Mouse (Mus musculus) embryonic facial prominence, embryonic 11.5 days (tissue): ENCODE results near the gene Ttc7b. TPM values are rescaled to one million over a fixed set of nuclear protein-coding genes. Genes with fewer than 3 reads are reported as not detected.

ENCODE experiments used
- ATAC-seq: fragments of 200-750 bp; cut with Nextera tagmentation; replicated peaks from 2 replicates; pipeline ENCODE4 v1.8.0; 2017; ENCODE audit warnings: low read depth; ENCODE audit not compliant: insufficient number of reproducible peaks, low FRiP score, low TSS enrichment
- DNase-seq: peaks from one replicate; pipeline ENCODE4 v3.0.0-alpha.2; 2015; ENCODE audit warnings: low spot score
- H3K27ac ChIP-seq: fragments of 300-500 bp; sonication (generic); replicated peaks from 2 replicates; pipeline ENCODE4 v1.5.1; 2014; ENCODE audit warnings: mild to moderate bottlenecking, low read depth, low read length, control low read depth
- H3K27me3 ChIP-seq: fragments of 300-500 bp; sonication (generic); 2 replicates; pipeline ENCODE4 v1.6.1; 2014; ENCODE audit warnings: mild to moderate bottlenecking, low read length, moderate library complexity, mixed read lengths; ENCODE audit not compliant: control insufficient read depth, insufficient read depth
- H3K36me3 ChIP-seq: fragments of 300-500 bp; sonication (generic); replicated peaks from 2 replicates; pipeline ENCODE4 v1.6.1; 2014; ENCODE audit warnings: low read depth, mild to moderate bottlenecking, low read length, moderate library complexity, mixed read lengths; ENCODE audit not compliant: control insufficient read depth, insufficient read depth
- H3K4me1 ChIP-seq: fragments of 300-500 bp; sonication (generic); 2 replicates; pipeline ENCODE4 v1.6.1; 2014; ENCODE audit warnings: low read length, mixed read lengths; ENCODE audit not compliant: control insufficient read depth, insufficient read depth
- H3K4me2 ChIP-seq: fragments of 300-500 bp; sonication (generic); 2 replicates; pipeline ENCODE4 v1.6.1; 2014; ENCODE audit warnings: low read depth, mild to moderate bottlenecking, control low read depth, low read length, moderate library complexity
- H3K4me3 ChIP-seq: fragments of 300-500 bp; sonication (generic); 2 replicates; pipeline ENCODE4 v1.5.1; 2014; ENCODE audit warnings: low read depth, low read length, control low read depth
- H3K9ac ChIP-seq: fragments of 300-500 bp; sonication (generic); replicated peaks from 2 replicates; pipeline ENCODE4 v1.6.1; 2014; ENCODE audit warnings: mild to moderate bottlenecking, control low read depth, low read length
- H3K9me3 ChIP-seq: fragments of 300-500 bp; sonication (generic); replicated peaks from 2 replicates; pipeline ENCODE4 v1.6.1; 2016; ENCODE audit warnings: mild to moderate bottlenecking, low read length, inconsistent platforms, mixed read lengths; ENCODE audit not compliant: control insufficient read depth
- WGBS: fragments of 180-500 bp; shearing (Covaris S2); extraction: QIAGEN DNeasy Blood & Tissue Kit; methylation state at CpG from one replicate; pipeline ENCODE4 v1.1.7; 2014; 5-methylcytosine and 5-hydroxymethylcytosine counted together
- polyA plus RNA-seq: library from polyadenylated mRNA; unstranded; fragments of >200 nt; fragmentation: Nextera tagmentation; extraction: Ambion mirVana; gene quantifications from 2 replicates; pipeline ENCODE4 v1.2.1, GENCODE M21; 2014

Gene Ttc7b
- polyA plus RNA-seq, 1 experiment from 2014 or later: 10.0 TPM

- no peak overlapping the region for H3K4me2 ChIP-seq
- WGBS: 80% methylated on average over 6 of the region's 6 CpGs
- H3K36me3 ChIP-seq: no peaks in the 10 kb centered on the region
- no peak overlapping the region for H3K4me3 ChIP-seq
- ATAC-seq (no peak), DNase-seq (no peak)
- H3K4me1 ChIP-seq: no peaks in the 10 kb centered on the region
- no peak overlapping the region for H3K27ac ChIP-seq
- no peaks in the 10 kb centered on the region for H3K27me3 ChIP-seq
- H3K9ac ChIP-seq: no peak overlapping the region
- H3K9me3 ChIP-seq: no peaks in the 10 kb centered on the region
Measured at GRCm38 (mm10) chr12:100262846-100263245, 257.8 kb downstream of the Ttc7b start.

DNA sequence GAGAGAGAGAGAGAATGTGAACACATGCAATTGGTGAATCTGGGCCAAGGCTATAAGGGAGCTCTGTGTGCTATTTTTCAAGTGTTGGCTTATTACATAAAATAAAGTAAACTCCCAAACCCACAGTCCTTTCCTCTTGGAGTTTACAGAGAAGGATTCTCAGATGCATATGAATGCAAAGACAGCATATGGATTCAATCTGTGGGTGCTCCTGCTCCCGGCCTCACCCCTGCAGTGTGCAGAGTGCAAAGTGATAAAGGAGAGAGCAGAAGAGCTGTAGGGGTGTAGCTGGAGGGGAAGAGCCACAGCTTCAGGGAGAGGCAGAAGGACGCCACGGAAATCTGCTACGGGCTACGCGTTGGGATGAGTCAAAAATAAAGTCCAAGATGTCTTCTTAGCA, 258.9 kb downstream of the Ttc7b start:
- 81% methylated on average over 6 of the region's 6 CpGs for WGBS
- no peak for ATAC-seq
- Histone ChIP-seq H3K9me3 (no peaks in the 10 kb centered on the region), H3K36me3 (no peaks in the 10 kb centered on the region), H3K4me1 (no peaks in the 10 kb centered on the region), H3K9ac (no peak overlapping the region), H3K4me3 (no peak overlapping the region), H3K4me2 (no peak overlapping the region), H3K27ac (no peak overlapping the region), H3K27me3 (no peaks in the 10 kb centered on the region)
- DNase-seq: no peak

- Histone ChIP-seq H3K27ac (no peak overlapping the region), H3K36me3 (no peaks in the 10 kb centered on the region), H3K9me3 (no peaks in the 10 kb centered on the region), H3K4me3 (no peak overlapping the region), H3K4me1 (no peaks in the 10 kb centered on the region), H3K27me3 (no peaks in the 10 kb centered on the region), H3K4me2 (no peak overlapping the region), H3K9ac (no peak overlapping the region)
- ATAC-seq: no peak
- 77% methylated on average over 2 of the region's 2 CpGs for WGBS
- DNase-seq: no peak
Measured at GRCm38 (mm10) chr12:100260151-100260550, 260.5 kb downstream of the Ttc7b start.

DNA sequence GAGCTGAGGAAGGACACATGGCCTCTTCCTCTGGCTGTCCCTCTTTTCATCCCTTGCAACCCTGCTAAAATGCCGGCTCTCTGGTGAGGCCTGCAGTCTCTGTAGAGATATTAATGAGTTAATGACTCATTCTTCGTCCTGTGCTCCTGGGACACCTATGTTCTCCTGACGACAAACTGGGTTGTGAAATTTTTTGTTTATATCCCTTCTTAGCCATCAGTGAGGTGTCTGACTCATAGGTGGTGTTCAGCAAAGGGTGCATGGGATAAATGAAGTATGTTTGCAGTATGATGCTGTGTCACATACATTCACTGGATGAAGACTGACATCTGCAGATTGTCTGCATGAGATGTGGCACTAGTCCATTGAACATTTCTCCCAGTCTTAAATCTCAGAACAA, 262.8 kb downstream of the Ttc7b start:
- ATAC-seq (no peak), DNase-seq (no peak)
- no peak overlapping the region for H3K4me3 ChIP-seq

DNA sequence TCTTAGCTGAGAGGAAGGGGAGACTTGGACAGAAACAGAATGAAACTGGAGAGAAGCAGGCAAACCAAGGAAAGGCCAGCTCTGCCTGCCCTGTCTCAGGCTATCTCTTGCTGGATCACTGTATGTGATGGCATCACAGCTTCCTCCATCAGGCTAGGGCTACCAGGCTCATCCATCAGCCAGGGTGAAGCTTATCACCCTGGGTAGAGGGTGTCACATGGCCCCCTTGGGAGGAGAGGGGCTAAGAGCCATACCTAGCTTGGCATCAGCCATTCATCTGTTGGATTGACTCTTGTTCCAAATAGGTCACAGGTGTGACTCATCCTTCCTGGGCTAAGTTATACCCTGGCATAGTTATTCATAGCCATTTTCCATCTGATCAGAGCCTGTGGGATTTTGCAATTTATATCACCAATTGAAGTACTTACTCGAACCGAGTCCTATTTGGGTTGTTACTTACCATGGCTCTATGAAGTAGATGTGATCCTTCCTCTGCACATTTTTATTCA, 265.1 kb downstream of the Ttc7b start:
- no peak overlapping the region for H3K4me3 ChIP-seq
- H3K9ac ChIP-seq: no peak overlapping the region
- H3K4me1 ChIP-seq: no peaks in the 10 kb centered on the region
- H3K27ac ChIP-seq: no peak overlapping the region
- no peaks in the 10 kb centered on the region for H3K9me3 ChIP-seq
- ATAC-seq: no peak
- H3K4me2 ChIP-seq: no peak overlapping the region
- WGBS: 83% methylated on average over 2 of the region's 2 CpGs
- no peaks in the 10 kb centered on the region for H3K27me3 ChIP-seq
- H3K36me3 ChIP-seq: no peaks in the 10 kb centered on the region
- no peak for DNase-seq

More for the DNA sequence above, 262.8 kb downstream of the Ttc7b start:
- no peaks in the 10 kb centered on the region for H3K4me1 ChIP-seq
- H3K9me3 ChIP-seq: no peaks in the 10 kb centered on the region
- H3K4me2 ChIP-seq: no peak overlapping the region
- H3K27ac ChIP-seq: no peak overlapping the region
- no peak overlapping the region for H3K9ac ChIP-seq
- H3K27me3 ChIP-seq: no peaks in the 10 kb centered on the region
- no peaks in the 10 kb centered on the region for H3K36me3 ChIP-seq
- 71% methylated on average over 3 of the region's 3 CpGs for WGBS

- ATAC-seq (no peak), DNase-seq (no peak)
- Histone ChIP-seq H3K4me1 (no peaks in the 10 kb centered on the region), H3K4me2 (no peak overlapping the region), H3K27ac (no peak overlapping the region), H3K4me3 (no peak overlapping the region), H3K9me3 (no peaks in the 10 kb centered on the region), H3K27me3 (no peaks in the 10 kb centered on the region), H3K9ac (no peak overlapping the region), H3K36me3 (no peaks in the 10 kb centered on the region)
- 79% methylated on average over 4 of the region's 4 CpGs for WGBS
Measured at GRCm38 (mm10) chr12:100254471-100254870, 266.2 kb downstream of the Ttc7b start.

Other genes starting within 250 kb of the Ttc7b start
- gene Rps6ka5, start 206.2 kb upstream of the Ttc7b start, polyA plus RNA-seq: 3.8 and 5.3 TPM in 2 replicates